Comparison of ENCODE assay signal across 8 mouse cellular contexts in the genomic region with DNA sequence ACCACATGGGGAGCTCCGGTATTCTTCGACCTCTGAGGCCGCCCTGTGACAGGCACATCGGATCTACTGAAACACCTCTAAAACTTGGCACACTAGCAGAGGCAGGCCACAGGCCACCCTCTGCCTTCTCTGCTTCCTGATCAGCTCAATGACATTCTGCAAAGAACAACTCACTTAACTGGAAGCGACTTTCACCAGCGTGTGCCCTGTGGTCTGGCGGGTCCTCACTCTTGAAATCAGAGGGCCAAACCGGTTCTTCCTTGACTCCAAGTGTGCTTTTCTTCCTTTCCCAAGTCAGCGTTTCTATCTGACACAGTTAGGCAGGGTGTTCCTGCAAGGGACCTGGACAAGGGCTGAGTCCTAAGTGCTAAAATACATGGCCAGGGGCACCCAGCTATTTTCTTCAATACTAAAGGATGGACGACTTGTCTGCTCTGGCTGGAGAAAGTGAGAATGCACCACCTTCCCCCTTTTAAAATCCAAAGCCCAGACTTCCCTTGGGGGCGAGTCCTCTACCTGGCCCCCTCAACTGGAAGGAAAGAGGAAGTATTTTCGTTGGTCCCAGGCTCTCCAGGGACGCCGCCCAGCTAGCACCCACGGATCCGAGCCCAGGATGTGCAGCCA. TPM values are rescaled to one million over a fixed set of nuclear protein-coding genes. Genes with fewer than 3 reads are reported as not detected.
DNase-seq lines count a peak whose midpoint lies in the region; ATAC-seq and TF ChIP-seq lines count a peak whose summit lies in the region.

No protein-coding gene starts in this region.

- H3K4me2 ChIP-seq in midbrain, embryonic 12.5 days (replicated peaks) = peak overlapping the region; percentile 98

- ATAC-seq in midbrain, embryonic 12.5 days (ENCODE audit: low FRiP score, low read depth) = peak; percentile 11; the same call in 1 of the 2 replicates

- no peak for TF ChIP-seq POLR2A in cerebellum, adult 2 months (IDR thresholded peaks at IDR 0.05; ENCODE audit: borderline replicate concordance, insufficient read depth, low read length)
- TF ChIP-seq POLR2A in spleen, adult 2 months (IDR thresholded peaks at IDR 0.05; ENCODE audit: low read depth, low read length) = no peak
- no peak for TF ChIP-seq POLR2A in kidney, adult 2 months (IDR thresholded peaks at IDR 0.05; ENCODE audit: low read depth, low read length)

- H3K9ac ChIP-seq in midbrain, embryonic 12.5 days (replicated peaks) = peak overlapping the region; percentile 79

- no peaks in the 10 kb centered on the region; the same call in 1 of the 2 replicates for H3K36me3 ChIP-seq in spleen, adult 2 months (ENCODE audit: control insufficient read depth, insufficient read depth, low read length)
- H3K36me3 ChIP-seq in kidney, adult 2 months (ENCODE audit: control insufficient read depth, insufficient read depth, low read length) = no peaks in the 10 kb centered on the region
- H3K36me3 ChIP-seq in midbrain, embryonic 12.5 days = no peaks in the 10 kb centered on the region

- H3K4me1 ChIP-seq in cerebellum, adult 2 months (ENCODE audit: control insufficient read depth, insufficient read depth, low read length) = no peaks in the 10 kb centered on the region
- H3K4me1 ChIP-seq in spleen, adult 2 months (ENCODE audit: control insufficient read depth, insufficient read depth, insufficient read length) = no peaks in the 10 kb centered on the region
- peaks cover 13% of the 10 kb centered on the region; the same call in 1 of the 2 replicates for H3K4me1 ChIP-seq in kidney, adult 2 months (ENCODE audit: control insufficient read depth, insufficient read depth, low read length)
- H3K4me1 ChIP-seq in midbrain, embryonic 12.5 days = peaks cover 8% of the 10 kb centered on the region

- H3K27me3 ChIP-seq in cerebellum, adult 2 months (ENCODE audit: control insufficient read depth, insufficient read depth, low read length) = no peaks in the 10 kb centered on the region; the same call in 1 of the 2 replicates
- H3K27me3 ChIP-seq in spleen, adult 2 months (ENCODE audit: control insufficient read depth, insufficient read depth, low read length) = no peaks in the 10 kb centered on the region
- H3K27me3 ChIP-seq in kidney, adult 2 months (replicated peaks; ENCODE audit: control insufficient read depth, insufficient read depth, low read length) = no peaks in the 10 kb centered on the region
- peaks cover 29% of the 10 kb centered on the region for H3K27me3 ChIP-seq in midbrain, embryonic 12.5 days

- DNase-seq in cerebellum, adult 2 months = peak in 1 of 2 experiments; percentile 22
- DNase-seq in cerebellum, postnatal 36 days = no peak
- no peak for DNase-seq in spleen, adult 2 months (ENCODE audit: low read depth in 1 of 2, low spot score in 2 of 2)
- DNase-seq in spleen, postnatal 4 days (ENCODE audit: low spot score in 2 of 2) = no peak
- peak; percentile 28 for DNase-seq in kidney, adult 2 months
- no peak for DNase-seq in adrenal gland, adult (ENCODE audit: inconsistent age in 2 of 2, low spot score in 1 of 2)
- DNase-seq in retina, embryonic 14.5 days (ENCODE audit: low spot score) = no peak

- TF ChIP-seq CTCF in cerebellum, adult 2 months (IDR thresholded peaks at IDR 0.05; ENCODE audit: borderline replicate concordance, insufficient read depth, low read depth, low read length) = no peak
- TF ChIP-seq CTCF in spleen, adult 2 months (IDR thresholded peaks at IDR 0.05; ENCODE audit: extremely low read depth, insufficient read depth, insufficient read length, insufficient replicate concordance) = no peak
- no peak for TF ChIP-seq CTCF in kidney, adult 2 months (conservative IDR thresholded peaks at IDR 0.05; ENCODE audit: insufficient read depth, insufficient read length, low read depth, low read length)

- no peak overlapping the region for H3K27ac ChIP-seq in cerebellum, adult 2 months (ENCODE audit: insufficient read depth, low read length)
- peak overlapping the region; percentile 88 for H3K27ac ChIP-seq in spleen, adult 2 months (ENCODE audit: insufficient read depth, low read length)
- peak overlapping the region; percentile 21; the same call in 1 of the 2 replicates for H3K27ac ChIP-seq in kidney, adult 2 months (ENCODE audit: insufficient read depth, low read depth, low read length)
- no peak overlapping the region for H3K27ac ChIP-seq in midbrain, embryonic 12.5 days (replicated peaks)

- H3K9me3 ChIP-seq in midbrain, embryonic 12.5 days = no peaks in the 10 kb centered on the region; the same call in 1 of the 2 replicates

- 13% methylated on average over 16 of the region's 16 CpGs for WGBS in cerebellum, adult 2 months
- WGBS in spleen, adult 2 months = 10% methylated on average over 16 of the region's 16 CpGs
- 12% methylated on average over 16 of the region's 16 CpGs for WGBS in kidney, adult 2 months
- 13% methylated on average over 16 of the region's 16 CpGs for WGBS in midbrain, embryonic 12.5 days

- peak overlapping the region; percentile 79 for H3K4me3 ChIP-seq in cerebellum, adult 2 months (replicated peaks; ENCODE audit: insufficient read depth, low read depth, low read length)
- peak overlapping the region; percentile 63 for H3K4me3 ChIP-seq in spleen, adult 2 months (ENCODE audit: extremely low read depth, insufficient read depth, insufficient read length)
- peak overlapping the region; percentile 64 for H3K4me3 ChIP-seq in kidney, adult 2 months (ENCODE audit: insufficient read depth, low read depth, low read length)
- H3K4me3 ChIP-seq in midbrain, embryonic 12.5 days = peak overlapping the region; percentile 77

RNA-seq across cellular contexts. Expression of a gene that starts 0.4 kb away (rescaled TPM):
- 24.8 and 26.6 TPM in 2 replicates for polyA plus RNA-seq in cerebellum, adult 2 months (2012; rRNA removed)
- 8.8 and 9.5 TPM in 2 replicates for polyA plus RNA-seq in spleen, adult 2 months (2012; rRNA removed)
- polyA plus RNA-seq in kidney, adult 2 months (2012; rRNA removed) = 32.1 and 36.0 TPM in 2 replicates
- polyA plus RNA-seq in midbrain, embryonic 12.5 days (2016; fragmentation: Nextera tagmentation; extraction: Ambion mirVana) = 3.3 and 4.4 TPM in 2 replicates

Comparison
In these comparisons a context has a peak if more than half of its experiments do, and no peak if none do; other contexts are left out.
1. H3K27ac ChIP-seq: peak in spleen, adult 2 months (single experiment) and kidney, adult 2 months (single experiment); none in cerebellum, adult 2 months (single experiment) and midbrain, embryonic 12.5 days (single experiment).
2. Peak in every context shown above with its lines, with median percentiles within 50 percentile points of each other: H3K4me3 ChIP-seq.